Mouse (Mus musculus) limb, embryonic 13.5 days (tissue): ENCODE measurements around the gene Tbc1d22a. TPM values are rescaled to one million over a fixed set of nuclear protein-coding genes. Genes with fewer than 3 reads are reported as not detected.
A peak's percentile ranks its signal among the peaks of the same experiment; 100 is the strongest.

Experiments
- ATAC-seq: fragments of 200-750 bp; cut with Nextera tagmentation; 2 replicates; pipeline ENCODE4 v1.8.0; 2017; ENCODE audit warnings: low read depth, moderate number of reproducible peaks, moderate TSS enrichment; ENCODE audit not compliant: low FRiP score
- H3K27ac ChIP-seq: fragments of 300-500 bp; sonication (generic); 2 replicates; pipeline ENCODE4 v1.5.1; 2015; ENCODE audit warnings: inconsistent platforms, mild to moderate bottlenecking, moderate library complexity
- H3K27me3 ChIP-seq: fragments of 300-500 bp; sonication (generic); 2 replicates; pipeline ENCODE4 v1.6.1; 2015; ENCODE audit warnings: mild to moderate bottlenecking, inconsistent platforms
- H3K36me3 ChIP-seq: fragments of 300-500 bp; sonication (generic); 2 replicates; pipeline ENCODE4 v1.6.1; 2015; ENCODE audit warnings: inconsistent platforms, mild to moderate bottlenecking, moderate library complexity
- H3K4me1 ChIP-seq: fragments of 300-500 bp; sonication (generic); 2 replicates; pipeline ENCODE4 v1.6.1; 2015; ENCODE audit warnings: inconsistent platforms
- H3K4me2 ChIP-seq: fragments of 300-500 bp; sonication (generic); replicated peaks from 2 replicates; pipeline ENCODE4 v1.6.1; 2015; ENCODE audit warnings: inconsistent platforms, mild to moderate bottlenecking, moderate library complexity
- H3K4me3 ChIP-seq: fragments of 300-500 bp; sonication (generic); 2 replicates; pipeline ENCODE4 v1.5.1; 2015; ENCODE audit warnings: moderate library complexity, mild to moderate bottlenecking, inconsistent platforms
- H3K9ac ChIP-seq: fragments of 300-500 bp; sonication (generic); 2 replicates; pipeline ENCODE4 v1.6.1; 2015; ENCODE audit warnings: mild to moderate bottlenecking, inconsistent platforms
- H3K9me3 ChIP-seq: fragments of 300-500 bp; sonication (generic); 2 replicates; pipeline ENCODE4 v1.6.1; 2016; ENCODE audit warnings: inconsistent platforms
- WGBS: fragments of 180-500 bp; shearing (Covaris S2); methylation state at CpG from one replicate; pipeline ENCODE4 v1.1.7; 2015; 5-methylcytosine and 5-hydroxymethylcytosine counted together
- polyA plus RNA-seq: library from polyadenylated mRNA; unstranded; fragments of >200 nt; fragmentation: Nextera tagmentation; extraction: Ambion mirVana; gene quantifications from 2 replicates; pipeline ENCODE4 v1.2.1, GENCODE M21; 2015

Gene Tbc1d22a
- polyA plus RNA-seq, 1 experiment from 2014 or later: 12.5 TPM

DNA sequence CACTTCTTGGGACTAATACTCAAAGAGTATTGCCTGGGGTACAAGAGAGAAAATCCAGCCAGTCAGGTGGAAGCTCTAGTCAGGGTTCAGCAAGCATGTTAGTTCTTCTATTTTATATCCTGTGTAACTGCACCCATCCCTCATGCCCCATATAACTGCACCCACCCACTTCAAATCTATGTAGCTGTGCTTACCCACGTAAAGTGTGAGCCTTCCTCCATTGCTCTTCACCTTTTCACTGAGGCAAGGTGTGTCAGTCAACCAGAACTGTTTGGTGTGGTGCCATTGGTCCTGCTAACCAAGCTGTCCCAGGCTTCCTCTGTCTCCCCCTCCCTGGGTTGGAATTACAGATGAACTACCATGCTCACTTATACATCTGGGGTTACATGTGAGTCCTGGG, 16.9 kb downstream of the Tbc1d22a start:
- no peaks in the 10 kb centered on the region for H3K27me3 ChIP-seq
- no peak for ATAC-seq
- no peak overlapping the region for H3K9ac ChIP-seq
- peaks cover 7% of the 10 kb centered on the region for H3K36me3 ChIP-seq
- H3K27ac ChIP-seq: no peak overlapping the region
- H3K4me1 ChIP-seq: peaks cover 35% of the 10 kb centered on the region
- no peaks in the 10 kb centered on the region for H3K9me3 ChIP-seq
- no peak overlapping the region for H3K4me3 ChIP-seq
- no peak overlapping the region for H3K4me2 ChIP-seq
- WGBS: 65% methylated on average over 1 of the region's 1 CpGs

DNA sequence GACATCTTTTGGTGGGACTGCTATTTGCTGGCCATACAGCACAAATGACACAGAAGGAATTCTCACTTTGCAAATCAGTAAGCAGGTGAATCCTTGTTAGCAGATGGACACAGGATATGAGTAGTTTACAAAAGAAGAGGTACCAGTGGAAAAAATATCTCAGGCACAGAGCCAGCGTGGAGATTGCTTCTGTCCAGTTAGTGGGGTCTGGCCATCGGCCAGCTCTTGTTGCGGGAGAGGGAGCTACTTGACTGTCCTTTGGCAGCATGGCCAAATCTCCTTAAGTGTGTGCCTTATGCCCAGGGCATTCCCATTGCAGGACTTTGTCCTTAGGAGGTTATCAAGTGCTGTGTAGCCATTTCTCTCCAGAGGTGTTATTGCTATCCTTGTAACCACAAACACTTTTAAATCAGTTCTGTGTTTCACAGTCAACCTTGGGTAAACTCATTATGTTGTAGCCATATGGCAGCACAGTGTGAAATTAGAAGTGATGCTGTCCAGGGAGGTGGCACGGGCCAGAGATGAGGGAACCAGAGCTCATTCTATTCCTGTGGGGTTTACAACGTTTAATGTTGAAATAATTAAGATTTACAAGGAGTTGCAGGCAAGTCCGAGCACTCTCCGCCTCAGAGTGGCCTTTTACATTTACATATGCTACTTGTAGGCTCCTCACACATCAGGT, 17.7 kb downstream of the Tbc1d22a start:
- Histone ChIP-seq H3K4me1 (peaks cover 35% of the 10 kb centered on the region), H3K36me3 (peaks cover 7% of the 10 kb centered on the region), H3K9me3 (no peaks in the 10 kb centered on the region), H3K4me2 (no peak overlapping the region), H3K9ac (no peak overlapping the region), H3K27ac (no peak overlapping the region), H3K27me3 (no peaks in the 10 kb centered on the region), H3K4me3 (no peak overlapping the region)
- WGBS: 25% methylated on average over 7 of the region's 7 CpGs
- ATAC-seq: no peak

DNA sequence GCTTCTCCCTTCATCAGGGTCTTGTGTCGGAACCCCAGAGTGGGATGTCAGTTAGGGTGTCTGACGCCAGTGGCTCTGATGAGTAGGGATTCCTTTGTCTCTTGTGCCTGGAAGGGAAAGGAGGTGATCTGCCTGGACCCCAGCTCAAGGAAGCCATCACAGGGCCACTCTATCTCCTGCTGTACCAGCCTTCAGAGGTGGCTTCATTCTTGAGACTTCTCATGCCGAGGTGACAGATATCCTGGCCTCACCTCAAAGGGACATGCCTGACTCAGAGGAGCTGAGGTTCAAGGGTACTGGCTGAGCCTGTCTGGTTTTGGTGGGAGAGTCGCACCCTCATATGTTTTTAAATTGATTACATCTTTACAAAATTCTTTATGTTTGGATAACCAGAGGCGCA, 19.7 kb downstream of the Tbc1d22a start:
- WGBS: 86% methylated on average over 5 of the region's 5 CpGs

DNA sequence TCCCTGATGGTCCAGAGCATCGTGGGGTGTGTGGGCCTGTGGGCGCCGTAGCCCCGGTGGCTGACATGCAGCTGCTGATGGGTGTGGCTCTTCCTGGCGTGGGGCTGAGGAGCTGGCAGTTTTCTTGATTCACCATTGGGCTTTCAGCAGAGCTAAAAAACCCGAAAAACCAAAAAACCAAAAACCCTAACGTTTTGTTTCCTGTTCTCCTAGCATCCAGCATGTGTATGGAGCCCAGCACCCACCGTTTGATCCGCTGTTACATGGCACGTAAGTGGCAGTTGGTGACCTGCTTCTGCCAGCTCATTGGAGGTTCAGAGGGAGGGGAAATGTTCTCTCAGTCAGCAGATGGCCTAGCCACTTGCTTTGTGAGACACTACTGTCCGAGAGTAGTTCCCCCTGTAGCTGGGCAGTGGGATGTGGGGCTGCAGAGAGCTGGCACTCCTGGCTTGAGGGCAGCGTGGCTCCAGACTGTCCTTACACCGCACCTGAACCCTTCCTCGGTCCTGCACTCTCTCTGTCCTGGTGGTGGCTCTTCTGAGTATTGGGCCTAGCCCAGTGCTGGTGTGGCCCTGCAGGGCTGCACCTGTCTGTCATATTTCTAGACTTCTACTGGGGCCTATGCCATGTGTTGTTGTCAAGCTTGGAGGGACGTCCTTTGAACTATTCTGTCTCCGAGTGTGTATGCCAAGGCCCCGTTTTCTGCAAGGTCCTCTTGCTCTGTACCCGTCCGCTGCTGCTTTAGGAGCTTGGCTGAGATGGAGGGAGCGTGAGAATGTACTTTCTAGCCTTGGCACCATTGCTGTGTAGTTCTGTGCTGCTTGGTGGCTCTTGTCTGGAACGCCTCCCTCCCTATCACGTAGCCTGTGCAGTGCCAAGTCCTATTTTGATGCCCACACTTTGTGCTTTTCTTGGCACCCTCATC, 20.5 kb downstream of the Tbc1d22a start:
- H3K4me2 ChIP-seq: no peak overlapping the region
- WGBS: 82% methylated on average over 22 of the region's 22 CpGs
- H3K9me3 ChIP-seq: no peaks in the 10 kb centered on the region
- no peak overlapping the region for H3K27ac ChIP-seq
- peaks cover 13% of the 10 kb centered on the region for H3K36me3 ChIP-seq
- H3K27me3 ChIP-seq: no peaks in the 10 kb centered on the region
- no peak for ATAC-seq
- no peak overlapping the region for H3K9ac ChIP-seq
- peaks cover 26% of the 10 kb centered on the region for H3K4me1 ChIP-seq
- H3K4me3 ChIP-seq: no peak overlapping the region

More for the DNA sequence above, 19.7 kb downstream of the Tbc1d22a start:
- ATAC-seq: no peak
- Histone ChIP-seq H3K4me2 (no peak overlapping the region), H3K9me3 (no peaks in the 10 kb centered on the region), H3K36me3 (peaks cover 10% of the 10 kb centered on the region), H3K27ac (no peak overlapping the region), H3K4me1 (peaks cover 33% of the 10 kb centered on the region), H3K9ac (no peak overlapping the region), H3K4me3 (no peak overlapping the region), H3K27me3 (no peaks in the 10 kb centered on the region)

DNA sequence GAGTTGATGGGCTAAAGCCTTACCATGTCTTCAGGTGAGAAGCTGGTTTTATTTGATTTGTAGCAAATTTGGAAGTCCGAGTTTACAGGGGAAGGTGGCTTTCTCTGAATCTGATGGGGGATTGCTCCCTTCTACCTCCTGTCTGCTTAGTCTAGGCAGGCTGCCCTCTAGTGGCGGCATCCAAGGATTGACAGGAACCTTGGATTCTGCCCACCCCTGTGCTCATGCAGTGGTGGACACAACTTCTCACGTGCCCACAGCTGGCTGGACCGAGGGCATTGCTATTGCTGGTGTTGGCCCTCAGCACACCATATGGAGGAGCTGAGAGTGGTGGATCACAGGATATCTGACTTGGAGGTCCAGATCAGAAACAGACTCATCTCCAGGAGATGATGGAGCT, 22.0 kb downstream of the Tbc1d22a start:
- no peak overlapping the region for H3K27ac ChIP-seq
- no peaks in the 10 kb centered on the region for H3K27me3 ChIP-seq
- H3K9ac ChIP-seq: no peak overlapping the region
- H3K36me3 ChIP-seq: peaks cover 20% of the 10 kb centered on the region
- H3K4me2 ChIP-seq: no peak overlapping the region
- 39% methylated on average over 4 of the region's 4 CpGs for WGBS
- ATAC-seq: no peak
- H3K9me3 ChIP-seq: no peaks in the 10 kb centered on the region
- no peak overlapping the region for H3K4me3 ChIP-seq
- H3K4me1 ChIP-seq: peaks cover 11% of the 10 kb centered on the region

DNA sequence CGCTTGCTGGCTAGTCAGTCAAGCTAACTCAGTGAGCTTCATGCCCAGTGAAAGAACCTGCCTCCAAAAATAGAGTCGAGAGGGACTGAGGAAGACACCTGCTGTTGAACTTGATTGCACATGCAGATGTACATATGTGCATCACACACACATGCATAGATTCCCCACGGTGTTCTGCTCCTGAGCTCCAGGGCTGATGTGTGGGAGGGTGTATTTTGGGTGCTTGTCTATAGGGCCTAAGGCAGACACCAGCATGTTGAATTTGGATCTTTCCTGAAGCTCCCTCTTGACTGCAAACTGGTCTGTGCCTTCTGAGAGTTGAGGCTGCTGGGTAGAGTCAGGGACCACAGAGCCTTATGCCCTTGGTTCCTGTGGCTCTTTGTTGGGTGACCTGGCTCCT, 23.8 kb downstream of the Tbc1d22a start:
- WGBS: 90% methylated on average over 3 of the region's 3 CpGs
- no peak overlapping the region for H3K9ac ChIP-seq
- H3K4me2 ChIP-seq: no peak overlapping the region
- H3K4me3 ChIP-seq: no peak overlapping the region
- H3K4me1 ChIP-seq: no peaks in the 10 kb centered on the region
- no peak overlapping the region for H3K27ac ChIP-seq
- H3K36me3 ChIP-seq: peaks cover 30% of the 10 kb centered on the region
- H3K27me3 ChIP-seq: no peaks in the 10 kb centered on the region
- H3K9me3 ChIP-seq: no peaks in the 10 kb centered on the region
- ATAC-seq: no peak

DNA sequence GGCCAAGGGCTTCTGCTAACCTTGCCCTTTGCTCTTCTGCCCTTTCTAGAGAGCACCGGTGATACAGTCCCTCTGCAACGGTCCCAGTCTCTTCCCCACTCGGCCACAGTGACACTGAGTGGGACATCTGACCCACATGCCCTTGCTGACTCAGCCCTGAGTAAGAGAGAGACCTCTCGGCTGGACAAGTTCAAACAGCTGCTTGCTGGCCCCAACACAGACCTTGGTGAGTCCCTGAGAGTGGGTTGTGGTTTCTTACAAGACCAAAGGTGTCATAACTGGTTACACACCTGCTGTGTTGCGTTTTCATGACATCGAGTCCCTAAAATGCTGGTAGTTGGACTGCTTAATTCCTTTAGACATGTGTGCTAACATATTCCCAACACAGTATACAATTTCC, 24.8 kb downstream of the Tbc1d22a start:
- H3K36me3 ChIP-seq: peaks cover 30% of the 10 kb centered on the region
- H3K27me3 ChIP-seq: no peaks in the 10 kb centered on the region
- no peak overlapping the region for H3K9ac ChIP-seq
- no peak overlapping the region for H3K4me3 ChIP-seq
- H3K4me1 ChIP-seq: no peaks in the 10 kb centered on the region
- WGBS: 91% methylated on average over 6 of the region's 6 CpGs
- no peak overlapping the region for H3K4me2 ChIP-seq
- no peaks in the 10 kb centered on the region for H3K9me3 ChIP-seq
- no peak for ATAC-seq
- no peak overlapping the region for H3K27ac ChIP-seq

DNA sequence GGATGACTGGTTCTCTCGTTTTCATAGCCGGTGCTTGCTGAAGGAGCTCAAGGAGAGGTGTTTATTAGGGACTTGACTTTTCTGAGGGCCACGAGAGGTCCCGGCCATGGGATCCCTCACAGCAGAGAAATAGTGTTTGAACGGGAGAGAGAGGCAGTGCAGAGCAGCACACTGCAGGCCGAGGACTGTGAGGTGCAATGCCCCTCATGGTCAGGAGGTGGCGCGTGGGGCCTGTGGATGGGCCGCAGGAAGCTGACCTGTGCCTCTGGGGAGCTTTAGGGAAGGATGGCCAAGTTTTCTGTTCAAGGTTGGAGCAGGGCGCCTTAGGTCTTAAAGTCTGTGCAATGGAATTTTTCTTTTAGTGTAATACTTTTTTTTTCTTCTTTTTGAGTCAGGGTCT, 25.5 kb downstream of the Tbc1d22a start:
- Histone ChIP-seq H3K27me3 (no peaks in the 10 kb centered on the region), H3K9ac (no peak overlapping the region), H3K4me1 (no peaks in the 10 kb centered on the region), H3K9me3 (no peaks in the 10 kb centered on the region), H3K36me3 (peaks cover 30% of the 10 kb centered on the region), H3K4me2 (no peak overlapping the region), H3K27ac (no peak overlapping the region), H3K4me3 (no peak overlapping the region)
- no peak for ATAC-seq
- 35% methylated on average over 10 of the region's 10 CpGs for WGBS

DNA sequence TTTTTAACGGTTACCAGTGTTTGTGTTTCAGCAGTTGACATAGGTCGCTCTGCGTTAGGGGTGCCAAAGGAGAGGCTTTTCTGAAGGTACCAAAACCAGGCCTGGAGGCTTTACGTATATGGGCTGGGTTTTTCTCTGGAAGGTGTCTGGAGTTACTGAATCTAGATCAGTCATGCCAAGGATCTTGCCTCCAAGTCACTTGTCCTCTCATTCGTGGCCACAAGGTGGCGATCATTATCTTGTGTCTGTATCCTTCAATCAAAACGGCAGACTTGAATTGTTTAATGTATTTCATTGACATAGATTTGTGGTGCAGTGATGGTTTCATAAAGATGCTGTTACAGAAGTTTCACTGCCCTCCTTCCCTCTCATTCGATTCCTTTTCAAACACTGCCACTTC, 29.4 kb downstream of the Tbc1d22a start:
- Histone ChIP-seq H3K4me2 (no peak overlapping the region), H3K27me3 (no peaks in the 10 kb centered on the region), H3K4me3 (no peak overlapping the region), H3K9ac (no peak overlapping the region), H3K9me3 (no peaks in the 10 kb centered on the region), H3K36me3 (peaks cover 29% of the 10 kb centered on the region), H3K4me1 (no peaks in the 10 kb centered on the region), H3K27ac (no peak overlapping the region)
- no peak for ATAC-seq
- WGBS: 45% methylated on average over 8 of the region's 8 CpGs

DNA sequence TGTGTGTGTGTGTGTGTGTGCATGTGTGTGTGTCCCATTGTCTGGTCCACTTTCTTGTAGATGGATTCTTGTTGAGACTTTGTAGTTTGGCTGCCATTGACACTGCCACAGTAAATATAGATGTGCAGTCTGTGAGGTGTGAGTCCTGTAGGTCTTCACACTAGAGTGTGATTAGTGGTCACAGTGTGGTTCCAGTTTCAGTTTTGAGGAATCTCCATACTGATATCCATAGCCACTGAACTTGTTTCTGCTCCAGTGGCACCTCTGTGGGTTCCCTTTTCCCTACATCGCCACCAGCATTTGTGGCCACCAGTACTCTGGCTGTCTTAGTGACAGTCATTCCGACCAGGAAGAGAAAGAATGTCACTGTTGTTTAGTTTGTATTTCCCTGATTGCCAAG, 30.1 kb downstream of the Tbc1d22a start:
- no peaks in the 10 kb centered on the region for H3K9me3 ChIP-seq
- ATAC-seq: no peak
- H3K9ac ChIP-seq: no peak overlapping the region
- no peak overlapping the region for H3K27ac ChIP-seq
- 84% methylated on average over 2 of the region's 2 CpGs for WGBS
- H3K4me1 ChIP-seq: no peaks in the 10 kb centered on the region
- H3K4me3 ChIP-seq: no peak overlapping the region
- H3K36me3 ChIP-seq: peaks cover 23% of the 10 kb centered on the region
- H3K4me2 ChIP-seq: no peak overlapping the region
- H3K27me3 ChIP-seq: no peaks in the 10 kb centered on the region

DNA sequence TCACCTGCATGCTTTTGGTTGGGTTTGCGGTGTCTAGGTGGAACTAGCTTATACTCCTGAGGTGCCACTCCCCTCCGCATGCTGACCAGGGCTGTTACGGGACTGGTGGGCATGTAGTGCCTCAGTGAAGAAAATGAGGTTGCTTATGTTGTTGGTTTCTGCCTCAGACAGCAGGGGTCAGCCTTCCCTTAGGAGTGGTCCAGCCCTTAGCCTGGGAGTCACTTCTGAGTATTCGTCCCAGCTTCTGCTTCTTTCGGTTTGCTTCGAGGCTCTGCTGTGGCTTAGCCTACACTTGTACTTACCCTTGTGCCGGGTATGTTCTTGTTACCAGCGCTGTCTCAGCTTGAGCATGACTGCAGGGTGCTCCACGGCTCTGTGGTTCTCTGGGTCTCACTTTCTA, 36.0 kb downstream of the Tbc1d22a start:
- WGBS: 67% methylated on average over 9 of the region's 9 CpGs
- H3K9me3 ChIP-seq: no peaks in the 10 kb centered on the region
- H3K36me3 ChIP-seq: peaks cover 14% of the 10 kb centered on the region
- H3K4me2 ChIP-seq: no peak overlapping the region
- no peak overlapping the region for H3K9ac ChIP-seq
- H3K27me3 ChIP-seq: no peaks in the 10 kb centered on the region
- peak; percentile 24; the same call in 1 of the 2 replicates for ATAC-seq
- no peaks in the 10 kb centered on the region for H3K4me1 ChIP-seq
- H3K27ac ChIP-seq: no peak overlapping the region
- H3K4me3 ChIP-seq: no peak overlapping the region

DNA sequence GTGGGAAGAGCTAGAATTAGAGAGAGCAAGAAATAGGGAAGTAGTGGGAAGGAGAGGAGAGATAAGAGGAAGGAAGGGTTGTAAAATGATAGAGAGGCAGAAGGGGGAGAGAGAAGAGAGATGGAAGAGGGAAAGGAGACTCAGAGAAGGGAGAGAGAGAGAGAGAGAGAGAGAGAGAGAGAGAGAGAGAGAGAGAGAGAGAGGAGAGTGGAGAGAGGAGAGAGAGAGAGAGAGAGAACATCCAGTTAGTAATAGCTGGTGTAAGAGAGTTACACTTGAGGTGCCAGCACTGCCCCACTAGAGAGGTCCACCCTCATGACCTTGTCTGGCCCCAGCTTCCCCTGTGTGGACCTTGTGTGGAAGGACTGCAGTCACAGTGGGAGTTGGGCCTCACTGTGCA, 37.9 kb downstream of the Tbc1d22a start:
- no peaks in the 10 kb centered on the region for H3K27me3 ChIP-seq
- 0 out of 2 replicates have a peak, but pooled peaks cover 9% of the 10 kb centered on the region for H3K4me1 ChIP-seq
- peaks cover 8% of the 10 kb centered on the region for H3K36me3 ChIP-seq
- no peaks in the 10 kb centered on the region for H3K9me3 ChIP-seq
- no peak overlapping the region for H3K27ac ChIP-seq
- H3K9ac ChIP-seq: no peak overlapping the region
- ATAC-seq: no peak
- H3K4me3 ChIP-seq: no peak overlapping the region
- H3K4me2 ChIP-seq: no peak overlapping the region
